Mouse (Mus musculus) testis, postnatal 14 days (tissue): ENCODE results near the gene Hrk.

Experiments used
- DNase-seq: peaks from one replicate; pipeline ENCODE4 v3.0.0; 2021; ENCODE audit warnings: low spot score

The Hrk gene

GRCm38 (mm10) chr5:118165462-118165861, 1.0 kb downstream of the Hrk start:
- DNase-seq, result no peak

- DNase-seq, result no peak
Observed at GRCm38 (mm10) chr5:118167561-118167995, 3.1 kb downstream of the Hrk start.

GRCm38 (mm10) chr5:118169222-118170221, 5.1 kb downstream of the Hrk start:
- no peak for DNase-seq

GRCm38 (mm10) chr5:118170888-118171529, 6.6 kb downstream of the Hrk start:
- peak; percentile 35 for DNase-seq

- no peak for DNase-seq
Observed at GRCm38 (mm10) chr5:118171665-118172064, 7.2 kb downstream of the Hrk start.

- no peak for DNase-seq
Observed at GRCm38 (mm10) chr5:118172078-118172723, 7.8 kb downstream of the Hrk start.

GRCm38 (mm10) chr5:118174310-118175009, 10.0 kb downstream of the Hrk start:
- DNase-seq, result no peak

GRCm38 (mm10) chr5:118175137-118175536, 10.7 kb downstream of the Hrk start:
- no peak for DNase-seq

GRCm38 (mm10) chr5:118177640-118178039, 13.2 kb downstream of the Hrk start:
- no peak for DNase-seq

- no peak for DNase-seq
Observed at GRCm38 (mm10) chr5:118186903-118187633, 22.6 kb downstream of the Hrk start.

GRCm38 (mm10) chr5:118188356-118188755, 23.9 kb downstream of the Hrk start:
- no peak for DNase-seq

- DNase-seq, result no peak
Observed at GRCm38 (mm10) chr5:118190491-118190890, 26.0 kb downstream of the Hrk start.

- DNase-seq, result no peak
Observed at GRCm38 (mm10) chr5:118192221-118192620, 27.8 kb downstream of the Hrk start.

- no peak for DNase-seq
Observed at GRCm38 (mm10) chr5:118197421-118197820, 33.0 kb downstream of the Hrk start.

GRCm38 (mm10) chr5:118199670-118200069, 35.2 kb downstream of the Hrk start:
- no peak for DNase-seq

- DNase-seq, result no peak
Observed at GRCm38 (mm10) chr5:118204675-118205440, 40.4 kb downstream of the Hrk start.

GRCm38 (mm10) chr5:118205852-118206251, 41.4 kb downstream of the Hrk start:
- DNase-seq, result no peak

GRCm38 (mm10) chr5:118214012-118214411, 49.6 kb downstream of the Hrk start:
- DNase-seq, result no peak

GRCm38 (mm10) chr5:118214418-118215154, 50.1 kb downstream of the Hrk start:
- peak; percentile 66 for DNase-seq

- no peak for DNase-seq
Observed at GRCm38 (mm10) chr5:118217410-118217809, 53.0 kb downstream of the Hrk start.
